In the genomic region with DNA sequence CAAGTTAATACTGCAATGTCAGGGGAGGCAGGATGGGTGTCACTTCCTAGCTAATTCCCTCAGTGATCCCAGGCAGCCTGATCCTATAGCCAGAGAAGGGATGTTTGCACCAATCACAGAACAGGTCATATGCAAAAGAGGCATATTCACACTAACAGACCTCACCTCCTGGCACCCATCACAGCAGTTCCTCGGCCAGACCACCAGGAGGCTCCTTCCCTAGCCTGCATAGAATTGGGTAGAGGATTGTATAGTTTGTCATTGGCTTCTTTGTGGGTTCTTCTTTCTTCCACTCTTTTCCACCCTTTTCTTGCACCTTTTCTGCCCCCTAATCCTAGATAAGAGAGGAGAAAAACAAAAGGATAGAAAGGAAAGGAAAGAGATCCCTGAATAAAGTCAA, we compare ENCODE assay signal across 10 mouse cellular contexts. TPM values are rescaled to one million over a fixed set of nuclear protein-coding genes. Genes with fewer than 3 reads are reported as not detected.
DNase-seq lines count a peak whose midpoint lies in the region; ATAC-seq and TF ChIP-seq lines count a peak whose summit lies in the region.
"Had no signal": no experiment of that assay in that cellular context is flagged by ENCODE, and none has a peak within 500 bp of the region (broad histone marks: within the 10 kb centered on the region; RNA-seq: fewer than 3 reads in every experiment).

No protein-coding gene starts in this region.

- no peak for TF ChIP-seq POLR2A in liver, adult 2 months (IDR thresholded peaks at IDR 0.05; ENCODE audit: extremely low read depth, insufficient read depth, low read length)
- no peak for TF ChIP-seq POLR2A in bone marrow, adult 2 months (IDR thresholded peaks at IDR 0.05; ENCODE audit: borderline replicate concordance, control insufficient read depth, low read depth, low read length)

- H3K4me2 ChIP-seq in liver, embryonic 12.5 days = no peak overlapping the region

- no peaks in the 10 kb centered on the region for H3K79me2 ChIP-seq in liver, adult 2 months (ENCODE audit: control insufficient read depth, insufficient read depth, low read length)

- intact Hi-C loops in gastrocnemius, postnatal 14 days (cut with DNase I; ENCODE audit: low total_unique reads) = no loop called here

- peak; percentile 1 for DNase-seq in liver, adult 2 months (ENCODE audit: extremely low read depth, low read depth, low spot score)
- peak; percentile 72 for DNase-seq in ES-CJ7 (ENCODE audit: low read depth, low spot score)
- peak; percentile 12 for DNase-seq in naive thymus-derived CD4-positive, alpha-beta T cell, adult 2 months (ENCODE audit: low read depth)
- DNase-seq in gastrocnemius, postnatal 14 days = no peak
- no peak for DNase-seq in layer of hippocampus, adult 18-20 months (ENCODE audit: low spot score in 2 of 2)
- DNase-seq: heart, postnatal 36 days had no signal

- H3K9me3 ChIP-seq in liver, embryonic 12.5 days (replicated peaks) = no peaks in the 10 kb centered on the region

- peak; percentile 66 for TF ChIP-seq CTCF in liver, adult 2 months (IDR thresholded peaks at IDR 0.05; ENCODE audit: low read depth, low read length)
- TF ChIP-seq CTCF in bone marrow, adult 2 months (IDR thresholded peaks at IDR 0.05; ENCODE audit: control insufficient read depth, insufficient read depth, low read length) = peak; percentile 55

- no peak overlapping the region for H3K27ac ChIP-seq in liver, adult 2 months (replicated peaks; ENCODE audit: insufficient read depth, low read depth, low read length)
- no peak overlapping the region for H3K27ac ChIP-seq in liver, embryonic 12.5 days
- no peak overlapping the region for H3K27ac ChIP-seq in bone marrow, adult 2 months (ENCODE audit: control insufficient read depth, insufficient read depth, low read depth, low read length, poor library complexity)

- no peaks in the 10 kb centered on the region for H3K4me1 ChIP-seq in liver, adult 2 months (ENCODE audit: control insufficient read depth, insufficient read depth, low read length)
- H3K4me1 ChIP-seq in liver, embryonic 12.5 days = no peaks in the 10 kb centered on the region
- H3K4me1 ChIP-seq in bone marrow, adult 2 months (ENCODE audit: control insufficient read depth, insufficient read depth, low read length) = no peaks in the 10 kb centered on the region
- H3K4me1 ChIP-seq: megakaryocyte, embryonic 14.5 days had no signal

- no peak overlapping the region for H3K4me3 ChIP-seq in liver, adult 2 months (ENCODE audit: insufficient read depth, low read depth, low read length)
- no peak overlapping the region for H3K4me3 ChIP-seq in liver, embryonic 12.5 days
- H3K4me3 ChIP-seq in bone marrow, adult 2 months (replicated peaks; ENCODE audit: control insufficient read depth, low read depth, low read length) = no peak overlapping the region
- H3K4me3 ChIP-seq: megakaryocyte, embryonic 14.5 days had no signal

- no peaks in the 10 kb centered on the region for H3K36me3 ChIP-seq in liver, adult 2 months (ENCODE audit: control insufficient read depth, insufficient read depth, low read length)
- H3K36me3 ChIP-seq in liver, embryonic 12.5 days = no peaks in the 10 kb centered on the region

- no peak; the same call in 1 of the 2 replicates for ATAC-seq in liver, embryonic 12.5 days

- no peaks in the 10 kb centered on the region; the same call in 1 of the 2 replicates for H3K27me3 ChIP-seq in liver, adult 2 months (ENCODE audit: control insufficient read depth, insufficient read depth, low read length)
- no peaks in the 10 kb centered on the region for H3K27me3 ChIP-seq in liver, embryonic 12.5 days (replicated peaks)

- 48% methylated on average over 1 of the region's 1 CpGs for WGBS in liver, adult 2 months
- WGBS in liver, embryonic 12.5 days (ENCODE audit: insufficient replicate concordance) = 38% methylated on average over 1 of the region's 1 CpGs
- 43% methylated on average over 1 of the region's 1 CpGs for WGBS in bone marrow, adult 2 months

- H3K9ac ChIP-seq in liver, adult 2 months (ENCODE audit: low read depth, low read length) = no peak overlapping the region
- no peak overlapping the region for H3K9ac ChIP-seq in liver, embryonic 12.5 days

RNA-seq across cellular contexts. Expression of a gene that starts 10.0 kb away (rescaled TPM):
- total RNA-seq in liver, adult 2 months (2014; rRNA removed) = 0.81 and 0.83 TPM in 2 replicates
- polyA plus RNA-seq in liver, adult 2 months (2012; rRNA removed) = 0.05 TPM in 1 of 2 replicates, not detected in the other
- polyA plus RNA-seq in liver, embryonic 12.5 days (2016; fragmentation: Nextera tagmentation; extraction: Ambion mirVana) = not detected in 2 replicates
- not detected in 2 replicates for polyA plus RNA-seq in bone marrow, adult 2 months (2011; ENCODE audit: insufficient read depth, insufficient read length, low replicate concordance, missing spikeins)
- not detected for total RNA-seq in gastrocnemius, postnatal 14 days (2021)
- not detected for total RNA-seq in layer of hippocampus, adult 18-20 months (2021)
- total RNA-seq: left cerebral cortex, postnatal 10 days had no signal

RNA-seq across cellular contexts. Expression of a gene that starts 32.2 kb away (rescaled TPM):
- 11.2 and 15.9 TPM in 2 replicates for total RNA-seq in liver, adult 2 months (2014; rRNA removed)
- 1.9 and 2.0 TPM in 2 replicates for polyA plus RNA-seq in liver, adult 2 months (2012; rRNA removed)
- 9.7 and 9.9 TPM in 2 replicates for polyA plus RNA-seq in liver, embryonic 12.5 days (2016; fragmentation: Nextera tagmentation; extraction: Ambion mirVana)
- 2.9 and 4.3 TPM in 2 replicates for polyA plus RNA-seq in bone marrow, adult 2 months (2011; ENCODE audit: insufficient read depth, insufficient read length, low replicate concordance, missing spikeins)
- total RNA-seq in gastrocnemius, postnatal 14 days (2021) = 1 to 10 TPM; 7.1 to 8.0 TPM
- total RNA-seq in layer of hippocampus, adult 18-20 months (2021) = 10 to 100 TPM; 13.7 to 13.9 TPM

RNA-seq across cellular contexts. Expression of a gene that starts 48.1 kb away (rescaled TPM):
- total RNA-seq in liver, adult 2 months (2014; rRNA removed) = not detected in 2 replicates
- polyA plus RNA-seq in liver, adult 2 months (2012; rRNA removed) = not detected in 2 replicates
- not detected in 2 replicates for polyA plus RNA-seq in liver, embryonic 12.5 days (2016; fragmentation: Nextera tagmentation; extraction: Ambion mirVana)
- polyA plus RNA-seq in bone marrow, adult 2 months (2011; ENCODE audit: insufficient read depth, insufficient read length, low replicate concordance, missing spikeins) = not detected in 2 replicates
- total RNA-seq in gastrocnemius, postnatal 14 days (2021) = not detected
- total RNA-seq in layer of hippocampus, adult 18-20 months (2021) = not detected
- total RNA-seq: heart, postnatal 36 days; left cerebral cortex, postnatal 10 days had no signal

Comparison
In these comparisons a context has a peak if more than half of its experiments do, and no peak if none do; other contexts are left out.
1. DNase-seq: peak in liver, adult 2 months (single experiment), ES-CJ7 (single experiment) and naive thymus-derived CD4-positive, alpha-beta T cell, adult 2 months (single experiment); none in gastrocnemius, postnatal 14 days (single experiment) and layer of hippocampus, adult 18-20 months (0 of 2).